Mouse (Mus musculus): Measurements from ENCODE around the gene Lrrc75b.

- no peak for TF ChIP-seq CTCF (IDR thresholded peaks at IDR 0.05; ENCODE audit: control insufficient read depth, insufficient read depth, low read length)
- TF ChIP-seq POLR2A (IDR thresholded peaks at IDR 0.05; ENCODE audit: borderline replicate concordance, control insufficient read depth, low read depth, low read length), result no peak
These were observed 32.5 kb upstream of the Lrrc75b start for GRCm38 (mm10) chr10:75592585-75592984.
